Mouse (Mus musculus) spleen, adult 10 weeks (tissue): ENCODE results near the gene Optn. TPM values are rescaled to one million over a fixed set of nuclear protein-coding genes. Genes with fewer than 3 reads are reported as not detected.

Experiments used
- polyA plus RNA-seq: library from polyadenylated mRNA; stranded (reverse); fragments of 350-450 nt; fragmentation: Illumina TruSeq; extraction: RNeasy Lipid Tissue Mini Kit (QIAGEN cat#74804); gene quantifications from one replicate; pipeline ENCODE4 v1.2.3, GENCODE M21; 2015; ENCODE audit warnings: low replicate concordance; ENCODE audit not compliant: insufficient read depth

The Optn gene
- polyA plus RNA-seq: 15.4 TPM

DNA sequence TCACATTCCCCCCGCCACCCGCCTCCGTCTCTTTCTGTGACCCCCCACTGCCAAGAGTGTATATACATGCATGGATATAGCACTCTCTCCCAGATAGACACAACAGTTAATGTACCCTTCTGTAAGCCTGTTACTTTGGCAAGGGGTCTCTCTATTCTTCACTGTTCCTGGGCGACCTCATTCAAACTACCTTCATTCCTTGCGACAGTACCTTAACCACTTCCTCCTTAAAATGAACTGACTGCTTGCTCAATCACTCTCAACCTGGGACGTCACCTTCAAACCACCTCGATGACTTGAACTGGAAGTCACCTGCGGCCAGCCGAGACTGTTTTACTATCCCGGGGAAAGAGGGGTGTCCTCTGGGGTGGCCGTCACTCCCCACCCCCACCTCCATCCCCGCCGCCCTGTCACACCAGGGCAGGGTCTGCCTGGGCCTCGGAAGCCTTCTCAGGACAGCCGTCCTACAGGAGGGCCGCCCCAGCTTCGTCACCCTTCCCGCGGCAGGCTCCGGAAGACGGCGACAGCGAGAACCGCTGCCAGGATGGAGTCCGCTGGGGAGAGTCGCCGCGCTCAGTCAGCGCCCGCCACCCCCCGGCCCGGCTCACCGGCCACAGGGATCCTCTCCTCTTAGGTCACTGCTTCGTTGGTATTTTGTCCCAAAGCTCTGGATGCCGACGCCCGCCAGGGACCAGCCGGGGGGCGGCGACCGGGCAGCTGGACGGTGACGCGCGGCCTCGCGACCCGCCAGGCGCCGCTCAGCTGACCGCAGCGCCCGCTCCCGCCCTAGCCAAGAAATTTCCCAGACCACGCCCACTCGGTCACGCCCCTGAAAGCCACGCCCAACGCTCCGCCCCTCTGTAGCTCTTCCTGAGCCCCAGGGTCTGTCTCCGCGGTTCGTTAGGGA is at the start of gene Optn:
Optn (minus strand) TSS at position 753 of the 907 bp plus-strand sequence.

DNA sequence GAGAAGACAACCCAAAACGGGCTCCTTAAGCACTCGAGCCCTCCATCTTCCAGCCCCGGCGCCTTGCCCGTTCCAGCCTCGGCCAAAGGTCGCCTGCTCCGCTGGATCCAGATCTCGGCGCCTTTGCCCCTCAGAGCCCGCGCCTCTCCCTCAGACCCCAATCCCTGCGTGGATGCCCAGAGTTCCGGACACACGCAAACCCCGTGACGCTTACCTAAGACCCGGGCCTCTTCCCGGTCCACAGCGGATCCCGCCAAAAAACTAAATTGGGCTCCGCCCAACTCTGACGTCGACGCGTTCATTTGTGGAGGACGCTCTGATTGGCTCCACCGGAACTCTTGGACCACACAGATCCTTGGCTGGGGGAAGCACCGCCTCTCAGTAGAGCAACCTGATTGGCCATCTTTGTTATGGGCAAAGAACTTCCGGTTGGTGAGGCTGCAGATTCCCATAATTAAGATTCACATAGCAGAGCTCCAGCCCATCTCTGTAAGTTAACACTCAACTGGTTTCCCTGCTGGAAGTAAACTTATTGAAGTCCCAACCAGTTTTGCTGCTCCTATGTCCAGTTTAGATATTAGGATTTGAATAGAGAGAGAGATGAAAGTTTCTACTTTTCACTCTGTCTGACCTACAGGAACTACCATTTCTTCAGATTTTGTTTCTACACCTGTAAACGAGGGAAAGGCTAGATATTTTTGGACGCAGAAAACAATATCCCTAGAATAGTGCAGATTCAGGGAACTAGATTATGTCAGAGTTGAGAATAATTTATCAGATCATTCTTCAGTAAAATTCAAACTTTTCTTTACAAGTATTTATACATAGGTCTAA is 51.1 kb downstream of the Optn start, which contains the start of gene Mcm10:
Mcm10 (minus strand) TSS at position 301 of the 834 bp plus-strand sequence.

DNA sequence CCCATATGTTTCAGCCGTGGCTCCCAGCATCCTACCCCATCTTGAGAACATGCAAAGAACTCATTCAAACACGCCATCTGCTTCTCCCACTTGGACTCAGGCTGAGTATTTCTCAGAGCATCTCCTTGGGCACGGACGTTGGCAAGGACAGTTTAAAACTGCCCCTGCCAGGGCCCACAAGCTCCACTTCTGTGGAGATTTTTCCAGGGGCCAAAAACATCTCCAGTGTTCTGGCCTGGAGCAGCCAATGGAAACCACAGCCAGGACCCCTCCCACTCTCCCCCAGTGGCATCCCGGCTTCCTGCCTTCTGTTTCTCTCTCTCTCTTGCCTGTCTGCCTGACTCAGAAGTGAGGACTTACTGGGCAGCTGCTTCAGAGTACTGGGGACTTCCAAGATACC is 88.0 kb downstream of the Optn start, which contains the start of gene Ucma:
Ucma (plus strand) TSS at position 316 of the 400 bp plus-strand sequence.

Other genes starting within 250 kb of the Optn start
- gene Sephs1, start 182.5 kb downstream of the Optn start, polyA plus RNA-seq: 31.9 TPM
- gene Phyh, start 145.0 kb downstream of the Optn start, polyA plus RNA-seq: 77.1 TPM
- not detected for gene Ucma, start 87.9 kb downstream of the Optn start, polyA plus RNA-seq
- gene Mcm10, start 51.3 kb downstream of the Optn start, polyA plus RNA-seq: 8.5 TPM
- 0.80 TPM for gene Ccdc3, start 73.7 kb upstream of the Optn start, polyA plus RNA-seq